Mouse (Mus musculus): ENCODE results near the gene Slc38a4.

The Slc38a4 gene

GRCm38 (mm10) chr15:97055794-97056193 lies at the start of gene Slc38a4:
Slc38a4 (minus strand) TSS chr15:97055956.
- no peak for DNase-seq (ENCODE audit: low spot score in 2 of 2)

GRCm38 (mm10) chr15:97104889-97105391 lies 49.2 kb upstream of the Slc38a4 start:
- no peak for DNase-seq (ENCODE audit: low spot score in 2 of 2)

GRCm38 (mm10) chr15:97104048-97104447 lies 48.3 kb upstream of the Slc38a4 start:
- DNase-seq (ENCODE audit: low spot score in 2 of 2) = no peak

GRCm38 (mm10) chr15:97102811-97103210 lies 47.1 kb upstream of the Slc38a4 start:
- no peak for DNase-seq (ENCODE audit: low spot score in 2 of 2)

- DNase-seq (ENCODE audit: low spot score in 2 of 2) = no peak
Measured at GRCm38 (mm10) chr15:97102181-97102580, 46.4 kb upstream of the Slc38a4 start.

- DNase-seq (ENCODE audit: low spot score in 2 of 2) = no peak
Measured at GRCm38 (mm10) chr15:97099101-97099500, 43.3 kb upstream of the Slc38a4 start.

DNA sequence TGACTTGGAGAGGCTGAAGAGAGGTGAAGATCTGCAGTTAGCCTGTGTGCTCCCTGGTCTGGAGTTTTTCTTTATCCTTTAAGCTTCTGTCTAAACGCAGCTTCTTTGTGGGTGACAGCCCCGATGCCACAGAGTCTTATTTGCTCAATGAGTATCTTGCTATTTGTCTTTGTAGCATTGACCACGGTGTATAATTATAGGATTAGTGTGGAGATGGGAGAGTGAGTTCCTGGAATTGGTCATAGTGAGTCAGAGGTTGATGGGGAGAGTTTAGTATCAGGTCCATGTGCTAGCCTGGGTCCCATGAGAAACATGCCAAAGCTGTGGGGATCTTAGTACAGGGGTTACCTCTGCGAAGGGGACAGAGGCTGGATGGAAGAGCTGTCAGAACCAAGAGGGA lies 41.8 kb upstream of the Slc38a4 start:
- DNase-seq (ENCODE audit: low spot score in 2 of 2) = no peak

DNA sequence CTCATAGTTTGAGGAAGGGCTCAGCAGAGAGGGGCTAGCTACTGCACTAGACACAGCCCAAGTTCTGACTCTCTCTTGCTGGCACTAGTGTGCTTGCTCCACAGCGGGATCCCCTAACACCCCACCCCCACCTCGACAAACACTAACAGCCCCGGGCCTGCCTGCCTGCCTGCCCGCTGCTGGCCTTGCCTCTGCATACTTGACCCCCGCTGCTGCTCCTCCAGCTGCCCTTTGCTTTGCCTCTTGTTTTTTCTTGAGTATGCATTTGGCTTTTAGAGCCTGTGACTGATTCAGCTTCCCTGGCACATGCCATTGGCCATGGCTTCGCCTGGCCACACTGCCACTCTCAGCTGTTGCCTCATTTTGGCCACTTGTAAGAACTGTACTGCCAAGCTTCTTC lies 33.8 kb upstream of the Slc38a4 start:
- no peak for DNase-seq (ENCODE audit: low spot score in 2 of 2)

GRCm38 (mm10) chr15:97085833-97086232 lies 30.1 kb upstream of the Slc38a4 start:
- no peak for DNase-seq (ENCODE audit: low spot score in 2 of 2)

GRCm38 (mm10) chr15:97077665-97078064 lies 21.9 kb upstream of the Slc38a4 start:
- DNase-seq (ENCODE audit: low spot score in 2 of 2) = no peak

DNA sequence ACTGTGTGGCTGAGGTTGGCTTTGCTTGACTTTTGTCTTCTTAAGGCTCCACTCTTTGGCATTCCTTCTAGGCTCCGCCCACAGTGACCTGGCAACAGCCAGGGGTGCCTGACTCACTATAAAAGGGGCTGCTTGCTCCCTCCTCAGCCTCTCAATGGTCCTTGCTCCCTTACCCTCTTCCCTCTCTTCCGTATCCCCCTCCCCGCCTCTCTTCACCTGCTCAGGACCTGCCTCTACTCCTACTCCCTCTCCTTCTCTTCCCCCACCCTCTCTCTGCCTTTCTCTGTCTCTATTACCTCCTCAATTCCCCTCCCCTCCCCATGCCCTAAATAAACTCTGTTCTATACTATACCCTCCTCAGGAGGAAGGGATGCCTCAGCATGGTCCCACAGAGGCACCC lies 20.3 kb upstream of the Slc38a4 start:
- no peak for DNase-seq (ENCODE audit: low spot score in 2 of 2)

DNA sequence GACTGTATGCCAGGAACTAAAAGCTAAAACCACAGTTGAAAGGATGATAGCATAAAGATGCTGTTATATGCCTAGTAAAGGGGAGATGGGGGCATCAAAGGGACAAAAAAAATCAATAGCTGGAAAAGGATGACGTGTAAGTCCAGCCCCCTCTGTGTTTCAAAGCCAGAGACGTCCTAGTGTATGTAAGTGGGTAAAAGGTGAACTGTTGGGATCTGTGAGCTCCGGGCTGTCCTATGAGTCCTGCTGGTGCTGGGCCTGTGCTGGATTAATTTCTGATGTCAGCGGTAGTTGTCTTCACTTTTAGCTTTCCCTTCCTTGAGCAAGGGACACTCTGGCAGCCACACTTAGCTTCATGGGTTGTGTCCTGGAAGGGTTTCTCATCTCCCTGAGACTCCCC lies 19.5 kb upstream of the Slc38a4 start:
- DNase-seq (ENCODE audit: low spot score in 2 of 2) = no peak

DNA sequence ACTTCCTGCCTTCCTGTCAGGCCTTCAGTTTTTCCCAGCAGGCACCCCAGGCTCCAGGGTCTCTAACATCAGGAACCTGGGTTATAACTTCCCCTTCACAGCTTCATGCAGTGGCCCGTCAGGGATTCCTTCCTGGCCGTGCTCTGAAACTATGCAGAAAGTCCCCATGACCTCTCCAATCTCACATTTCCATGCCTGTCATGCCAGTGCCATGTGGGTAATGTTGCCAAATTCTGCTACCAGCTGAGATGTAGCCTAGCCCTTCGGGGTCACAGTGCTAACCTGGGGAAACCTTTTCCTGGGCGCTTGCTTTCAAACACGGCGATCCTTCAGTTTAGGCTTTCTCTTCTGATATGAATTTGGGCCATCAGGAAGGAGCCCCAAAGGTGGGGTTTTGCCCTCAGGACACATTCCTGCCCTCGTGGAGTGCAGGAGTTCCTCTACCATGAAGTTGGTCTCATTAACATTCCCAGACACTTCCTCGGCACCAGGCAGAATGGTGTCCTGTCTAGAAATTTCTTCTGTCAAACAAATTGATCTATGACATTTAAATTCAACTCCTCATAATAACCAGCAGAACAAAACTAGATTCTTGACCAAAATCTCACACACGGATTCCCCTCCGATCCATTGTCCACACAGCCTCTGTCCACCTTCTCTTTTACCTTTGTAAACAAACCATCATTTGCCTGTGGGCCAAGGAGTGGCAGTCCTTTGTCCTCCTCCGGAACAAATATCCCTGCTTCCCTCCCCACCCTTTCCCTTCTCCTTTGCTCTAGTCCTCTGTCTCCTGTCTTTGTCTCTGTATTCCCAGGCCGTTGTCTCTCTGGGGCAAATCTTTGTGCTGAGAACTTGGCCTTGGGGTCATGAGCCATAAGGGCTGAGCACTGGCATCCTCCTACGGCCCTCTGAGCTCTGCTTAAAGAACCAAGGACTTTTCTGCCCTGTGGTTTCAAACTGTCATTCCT lies 17.4 kb upstream of the Slc38a4 start:
- no peak for DNase-seq (ENCODE audit: low spot score in 2 of 2)

- DNase-seq (ENCODE audit: low spot score in 2 of 2) = no peak
Measured at GRCm38 (mm10) chr15:97067340-97068136, 11.8 kb upstream of the Slc38a4 start.

DNA sequence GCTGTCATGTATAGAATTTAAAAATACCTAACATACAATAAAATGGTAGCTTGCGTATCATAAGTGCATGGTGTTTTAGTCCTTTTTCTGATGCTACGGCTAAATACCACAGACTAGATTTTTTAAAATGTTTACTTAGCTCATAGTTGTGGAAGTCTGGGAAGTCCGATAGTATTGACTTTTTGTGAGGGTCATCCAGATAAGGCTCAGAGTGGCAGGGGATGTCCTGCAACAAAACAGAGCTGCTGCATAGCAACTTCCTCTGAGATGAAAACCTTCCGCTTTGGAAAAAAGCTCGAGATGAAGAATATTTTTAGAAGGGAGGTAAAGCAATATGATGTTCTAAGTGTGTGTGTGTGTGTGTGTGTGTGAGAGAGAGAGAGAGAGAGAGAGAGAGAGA lies 11.2 kb upstream of the Slc38a4 start:
- DNase-seq (ENCODE audit: low spot score in 2 of 2) = no peak

- DNase-seq (ENCODE audit: low spot score in 2 of 2) = no peak
Measured at GRCm38 (mm10) chr15:97063211-97063610, 7.5 kb upstream of the Slc38a4 start.

GRCm38 (mm10) chr15:97060973-97061372 lies 5.2 kb upstream of the Slc38a4 start:
- DNase-seq (ENCODE audit: low spot score in 2 of 2) = no peak

- no peak for DNase-seq (ENCODE audit: low spot score in 2 of 2)
Measured at GRCm38 (mm10) chr15:97060571-97060970, 4.8 kb upstream of the Slc38a4 start.

DNA sequence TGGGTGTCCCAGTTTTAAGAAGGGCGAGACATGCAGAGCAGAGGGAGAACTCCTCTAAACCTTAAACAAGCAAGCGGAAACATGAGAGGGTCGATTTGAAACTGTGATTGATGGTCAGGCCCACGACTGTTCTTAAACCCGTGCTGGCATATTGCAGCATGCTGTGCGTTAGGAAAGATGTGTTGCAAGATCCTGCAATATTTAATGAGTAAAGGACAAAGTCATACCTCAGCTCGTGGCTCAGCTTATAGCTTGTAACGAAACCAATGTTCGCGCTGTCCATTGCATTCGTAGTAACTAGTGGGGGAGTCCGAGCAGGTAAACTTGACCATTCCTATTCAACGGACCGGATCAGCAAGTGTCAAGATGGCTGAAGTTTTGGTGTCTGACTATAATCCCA lies 4.3 kb upstream of the Slc38a4 start:
- no peak for DNase-seq (ENCODE audit: low spot score in 2 of 2)

GRCm38 (mm10) chr15:97059071-97060041 lies 3.6 kb upstream of the Slc38a4 start:
- no peak for DNase-seq (ENCODE audit: low spot score in 2 of 2)

DNA sequence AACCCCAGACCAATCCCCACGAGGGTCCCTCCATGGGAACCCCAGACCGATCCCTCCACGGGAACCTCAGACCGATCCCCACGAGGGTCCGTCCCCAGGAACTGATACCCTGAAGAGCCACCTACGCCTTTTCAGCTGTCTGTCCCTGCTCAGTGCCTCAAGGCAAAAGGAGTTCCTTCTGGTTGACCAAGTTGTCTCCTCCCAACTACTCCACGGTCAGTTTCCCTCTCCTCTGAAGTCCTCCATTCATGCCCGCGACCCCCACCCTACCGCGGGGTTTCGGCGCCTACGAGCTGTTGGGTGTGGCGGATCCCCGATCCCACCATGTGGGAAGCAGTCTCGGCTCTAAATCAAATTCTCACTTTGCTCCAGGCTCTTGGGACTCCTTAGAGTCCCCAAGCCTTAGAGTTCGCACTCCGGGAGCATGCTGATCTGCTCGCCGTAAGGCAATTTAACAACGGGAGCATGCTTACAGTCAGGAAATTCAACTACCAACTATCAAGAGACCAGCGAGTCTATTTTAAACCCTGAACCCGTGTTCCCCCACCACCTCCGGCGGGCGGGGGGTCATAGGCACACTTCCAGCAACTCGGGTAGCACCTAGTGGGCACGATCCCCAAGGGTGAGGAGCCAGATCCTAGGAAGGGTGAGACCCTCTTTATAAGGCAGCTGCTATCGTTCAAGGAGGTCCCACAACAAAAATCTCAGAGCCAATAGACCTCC lies 828 bp downstream of the Slc38a4 start:
- no peak for DNase-seq (ENCODE audit: low spot score in 2 of 2)
